Mouse (Mus musculus): ENCODE data around the gene Slc2a9. TPM values are rescaled to one million over a fixed set of nuclear protein-coding genes. Genes with fewer than 3 reads are reported as not detected.

Slc2a9 gene
- polyA plus RNA-seq, 1 experiment, result not detected

GRCm38 (mm10) chr5:38449607-38450006 lies 53.3 kb downstream of the Slc2a9 start:
- no peaks in the 10 kb centered on the region for H3K4me1 ChIP-seq (ENCODE audit: control insufficient read depth, insufficient read depth, low read length)
- H3K27me3 ChIP-seq (ENCODE audit: control insufficient read depth, insufficient read depth, low read length, poor library complexity, severe bottlenecking), result no peaks in the 10 kb centered on the region
- TF ChIP-seq CTCF (IDR thresholded peaks at IDR 0.05; ENCODE audit: low read depth, low read length) (no peak), EP300 (IDR thresholded peaks at IDR 0.05; ENCODE audit: insufficient read depth, low read depth, low read length) (no peak), POLR2A (IDR thresholded peaks at IDR 0.05; ENCODE audit: insufficient read depth, low read length) (no peak)
- H3K9ac ChIP-seq (ENCODE audit: low read depth, poor library complexity, severe bottlenecking), result no peak overlapping the region
- H3K36me3 ChIP-seq (ENCODE audit: control insufficient read depth, insufficient read depth, low read length, poor library complexity, severe bottlenecking), result no peaks in the 10 kb centered on the region
- H3K9me3 ChIP-seq (replicated peaks; ENCODE audit: control insufficient read depth, insufficient read depth, low read length, poor library complexity, severe bottlenecking), result no peaks in the 10 kb centered on the region
- no peak overlapping the region for H3K4me3 ChIP-seq (ENCODE audit: low read depth, low read length)
- H3K27ac ChIP-seq (ENCODE audit: insufficient read depth, low read length), result no peak overlapping the region

DNA sequence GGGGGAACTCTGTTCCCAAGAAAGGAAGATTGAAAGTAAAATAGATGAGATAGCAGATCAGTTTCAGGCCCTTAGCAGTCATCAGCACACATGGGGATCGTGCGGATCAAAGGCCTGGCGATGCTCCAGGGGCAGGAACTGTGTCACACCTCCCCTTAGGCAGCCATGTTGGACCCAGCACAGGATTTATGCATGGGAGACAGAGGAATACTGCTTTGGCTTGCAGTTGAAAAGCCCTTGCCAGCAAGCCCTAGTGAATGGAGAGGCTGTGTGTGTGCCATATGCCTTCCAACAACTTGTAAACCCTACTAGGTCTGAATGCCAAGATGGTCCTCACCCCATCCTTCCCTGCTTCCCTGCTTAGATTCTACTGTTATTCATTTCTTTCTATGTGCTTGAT lies 54.8 kb downstream of the Slc2a9 start:
- Histone ChIP-seq H3K4me3 (ENCODE audit: low read depth, low read length) (no peak overlapping the region), H3K27ac (ENCODE audit: insufficient read depth, low read length) (no peak overlapping the region), H3K27me3 (ENCODE audit: control insufficient read depth, insufficient read depth, low read length, poor library complexity, severe bottlenecking) (no peaks in the 10 kb centered on the region), H3K4me1 (ENCODE audit: control insufficient read depth, insufficient read depth, low read length) (no peaks in the 10 kb centered on the region), H3K9ac (ENCODE audit: low read depth, poor library complexity, severe bottlenecking) (no peak overlapping the region), H3K36me3 (ENCODE audit: control insufficient read depth, insufficient read depth, low read length, poor library complexity, severe bottlenecking) (no peaks in the 10 kb centered on the region), H3K9me3 (replicated peaks; ENCODE audit: control insufficient read depth, insufficient read depth, low read length, poor library complexity, severe bottlenecking) (no peaks in the 10 kb centered on the region)
- TF ChIP-seq EP300 (IDR thresholded peaks at IDR 0.05; ENCODE audit: insufficient read depth, low read depth, low read length) (no peak), POLR2A (IDR thresholded peaks at IDR 0.05; ENCODE audit: insufficient read depth, low read length) (no peak), CTCF (IDR thresholded peaks at IDR 0.05; ENCODE audit: low read depth, low read length) (no peak)

- Histone ChIP-seq H3K4me3 (ENCODE audit: low read depth, low read length) (no peak overlapping the region), H3K9ac (ENCODE audit: low read depth, poor library complexity, severe bottlenecking) (no peak overlapping the region), H3K27me3 (ENCODE audit: control insufficient read depth, insufficient read depth, low read length, poor library complexity, severe bottlenecking) (no peaks in the 10 kb centered on the region), H3K36me3 (ENCODE audit: control insufficient read depth, insufficient read depth, low read length, poor library complexity, severe bottlenecking) (no peaks in the 10 kb centered on the region), H3K27ac (ENCODE audit: insufficient read depth, low read length) (no peak overlapping the region), H3K9me3 (replicated peaks; ENCODE audit: control insufficient read depth, insufficient read depth, low read length, poor library complexity, severe bottlenecking) (no peaks in the 10 kb centered on the region), H3K4me1 (ENCODE audit: control insufficient read depth, insufficient read depth, low read length) (no peaks in the 10 kb centered on the region)
- TF ChIP-seq CTCF (IDR thresholded peaks at IDR 0.05; ENCODE audit: low read depth, low read length), result no peak
- TF ChIP-seq POLR2A (IDR thresholded peaks at IDR 0.05; ENCODE audit: insufficient read depth, low read length), result no peak
- TF ChIP-seq EP300 (IDR thresholded peaks at IDR 0.05; ENCODE audit: insufficient read depth, low read depth, low read length), result no peak
Observed at GRCm38 (mm10) chr5:38446316-38446975, 56.5 kb downstream of the Slc2a9 start.

- H3K4me1 ChIP-seq (ENCODE audit: control insufficient read depth, insufficient read depth, low read length), result no peaks in the 10 kb centered on the region
- no peaks in the 10 kb centered on the region for H3K9me3 ChIP-seq (replicated peaks; ENCODE audit: control insufficient read depth, insufficient read depth, low read length, poor library complexity, severe bottlenecking)
- no peaks in the 10 kb centered on the region for H3K36me3 ChIP-seq (ENCODE audit: control insufficient read depth, insufficient read depth, low read length, poor library complexity, severe bottlenecking)
- no peaks in the 10 kb centered on the region for H3K27me3 ChIP-seq (ENCODE audit: control insufficient read depth, insufficient read depth, low read length, poor library complexity, severe bottlenecking)
- H3K4me3 ChIP-seq (ENCODE audit: low read depth, low read length), result no peak overlapping the region
- no peak for TF ChIP-seq POLR2A (IDR thresholded peaks at IDR 0.05; ENCODE audit: insufficient read depth, low read length)
- TF ChIP-seq EP300 (IDR thresholded peaks at IDR 0.05; ENCODE audit: insufficient read depth, low read depth, low read length), result no peak
- TF ChIP-seq CTCF (IDR thresholded peaks at IDR 0.05; ENCODE audit: low read depth, low read length), result no peak
- no peak overlapping the region for H3K27ac ChIP-seq (ENCODE audit: insufficient read depth, low read length)
- H3K9ac ChIP-seq (ENCODE audit: low read depth, poor library complexity, severe bottlenecking), result no peak overlapping the region
Observed at GRCm38 (mm10) chr5:38441088-38441839, 61.7 kb downstream of the Slc2a9 start.

- no peaks in the 10 kb centered on the region for H3K4me1 ChIP-seq (ENCODE audit: control insufficient read depth, insufficient read depth, low read length)
- no peaks in the 10 kb centered on the region for H3K9me3 ChIP-seq (replicated peaks; ENCODE audit: control insufficient read depth, insufficient read depth, low read length, poor library complexity, severe bottlenecking)
- no peaks in the 10 kb centered on the region for H3K36me3 ChIP-seq (ENCODE audit: control insufficient read depth, insufficient read depth, low read length, poor library complexity, severe bottlenecking)
- no peak overlapping the region for H3K27ac ChIP-seq (ENCODE audit: insufficient read depth, low read length)
- H3K27me3 ChIP-seq (ENCODE audit: control insufficient read depth, insufficient read depth, low read length, poor library complexity, severe bottlenecking), result no peaks in the 10 kb centered on the region
- H3K9ac ChIP-seq (ENCODE audit: low read depth, poor library complexity, severe bottlenecking), result no peak overlapping the region
- no peak overlapping the region for H3K4me3 ChIP-seq (ENCODE audit: low read depth, low read length)
- TF ChIP-seq CTCF (IDR thresholded peaks at IDR 0.05; ENCODE audit: low read depth, low read length) (no peak), EP300 (IDR thresholded peaks at IDR 0.05; ENCODE audit: insufficient read depth, low read depth, low read length) (no peak), POLR2A (IDR thresholded peaks at IDR 0.05; ENCODE audit: insufficient read depth, low read length) (no peak)
Observed at GRCm38 (mm10) chr5:38440252-38441005, 62.5 kb downstream of the Slc2a9 start.

All from ES-Bruce4 (cell line).